Mouse (Mus musculus): Measurements from ENCODE around the gene Gm37240.

Gm37240 gene

GRCm38 (mm10) chr3:85133561-85133960 lies 753.8 kb downstream of the Gm37240 start:
- no peak for DNase-seq (ENCODE audit: low spot score in 2 of 2)

GRCm38 (mm10) chr3:85131878-85132277 lies 755.4 kb downstream of the Gm37240 start:
- DNase-seq (ENCODE audit: low spot score in 2 of 2) = no peak

DNA sequence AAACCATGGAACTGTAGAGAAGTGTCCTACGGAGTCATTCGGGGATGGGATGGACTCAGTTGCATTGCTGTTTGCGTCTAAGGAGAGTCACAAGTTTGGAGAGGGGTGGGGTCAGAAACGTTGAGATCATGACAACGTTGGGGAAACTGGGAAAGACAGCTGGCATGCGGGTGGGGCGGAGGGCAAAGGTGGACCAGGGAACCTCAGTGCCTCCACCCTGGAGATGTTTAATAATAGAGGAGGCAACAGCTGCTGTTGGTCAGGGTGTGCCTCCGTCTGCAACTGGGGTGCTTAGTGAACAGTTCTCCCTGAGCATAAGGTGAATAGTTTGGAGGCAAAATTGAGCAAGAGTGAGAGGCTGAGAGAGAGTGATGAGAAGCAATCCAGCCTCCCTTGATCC lies 758.8 kb downstream of the Gm37240 start:
- no peak for DNase-seq (ENCODE audit: low spot score in 2 of 2)

DNA sequence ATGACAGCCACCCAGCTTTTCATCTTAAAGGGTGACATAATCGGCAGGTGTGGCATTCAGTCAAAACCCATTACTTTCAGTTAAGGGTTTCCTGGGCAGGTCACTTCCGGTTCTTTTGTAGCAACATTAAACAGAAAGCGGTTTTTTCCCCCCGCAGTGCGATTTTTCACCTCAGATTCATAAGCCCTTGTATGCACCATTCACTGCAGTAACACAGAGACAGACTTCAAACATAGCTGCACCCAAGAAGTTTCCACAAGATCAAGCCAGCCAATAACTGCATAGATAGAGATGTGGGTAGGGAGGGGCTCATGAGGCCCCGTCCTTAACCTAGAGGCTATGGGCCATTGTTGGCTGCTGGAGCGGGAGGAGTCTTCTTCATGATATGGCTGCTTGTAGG lies 760.3 kb downstream of the Gm37240 start:
- DNase-seq (ENCODE audit: low spot score in 2 of 2) = no peak

GRCm38 (mm10) chr3:85125471-85125870 lies 761.8 kb downstream of the Gm37240 start:
- no peak for DNase-seq (ENCODE audit: low spot score in 2 of 2)

DNA sequence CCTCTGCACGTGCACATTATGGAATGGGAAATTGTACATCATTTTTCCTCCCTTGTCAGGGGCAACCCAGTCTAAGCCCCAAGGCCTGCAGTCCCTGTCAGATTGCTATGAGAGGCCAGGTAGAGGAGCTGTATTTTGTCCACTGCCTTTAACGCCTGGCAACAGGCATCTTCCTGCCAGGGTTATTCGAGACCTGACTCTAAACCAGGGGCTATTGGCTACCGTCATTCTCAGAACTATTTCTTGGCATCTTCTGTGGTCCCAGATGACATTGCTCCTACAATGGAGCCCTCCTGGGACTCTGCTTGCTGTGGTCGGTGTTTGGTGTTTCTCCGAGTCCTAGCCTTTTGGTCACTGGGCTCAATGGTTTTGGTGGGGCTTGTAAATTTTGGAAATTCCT lies 762.4 kb downstream of the Gm37240 start:
- no peak for DNase-seq (ENCODE audit: low spot score in 2 of 2)

- no peak for DNase-seq (ENCODE audit: low spot score in 2 of 2)
Observed at GRCm38 (mm10) chr3:85124410-85124809, 762.9 kb downstream of the Gm37240 start.

DNA sequence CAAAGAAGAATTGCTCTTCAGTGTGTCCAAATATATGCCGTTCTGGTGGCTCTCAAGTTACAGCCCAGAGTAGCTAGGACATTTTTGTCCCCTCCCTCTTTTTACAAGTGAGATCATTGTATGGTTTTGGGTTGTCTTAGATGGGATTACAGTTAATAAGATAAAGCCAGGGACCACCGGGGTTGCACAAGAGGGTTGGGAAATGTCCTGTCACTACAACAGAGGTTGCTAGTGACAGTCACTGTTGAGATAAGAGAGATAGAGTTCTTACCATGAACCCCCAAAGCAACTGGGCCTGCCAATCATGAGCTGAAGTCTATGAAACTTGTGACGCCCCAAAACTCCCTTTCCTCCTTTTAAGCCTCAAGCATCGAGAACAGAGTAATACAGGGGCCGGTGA lies 769.6 kb downstream of the Gm37240 start:
- no peak for DNase-seq (ENCODE audit: low spot score in 2 of 2)

DNA sequence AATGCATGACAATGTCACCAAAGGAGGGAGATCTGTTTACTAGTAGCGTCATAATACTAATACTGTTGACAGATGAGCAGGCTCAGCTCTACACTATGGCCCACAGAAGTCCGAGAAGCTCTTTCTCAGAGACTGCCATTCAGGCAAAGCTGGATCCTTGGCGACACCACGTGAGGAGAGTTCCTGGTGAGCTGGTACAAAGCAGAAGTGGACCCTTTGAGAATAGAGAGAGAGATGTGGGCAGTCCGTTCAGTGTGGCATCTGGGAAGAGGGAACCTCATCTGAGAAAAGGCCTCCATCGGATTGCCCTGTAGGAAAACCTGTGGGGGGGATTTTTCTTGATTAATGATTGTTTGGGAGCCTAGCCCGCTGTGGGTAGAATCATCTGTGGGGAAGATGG lies 770.3 kb downstream of the Gm37240 start:
- DNase-seq (ENCODE audit: low spot score in 2 of 2) = no peak

DNA sequence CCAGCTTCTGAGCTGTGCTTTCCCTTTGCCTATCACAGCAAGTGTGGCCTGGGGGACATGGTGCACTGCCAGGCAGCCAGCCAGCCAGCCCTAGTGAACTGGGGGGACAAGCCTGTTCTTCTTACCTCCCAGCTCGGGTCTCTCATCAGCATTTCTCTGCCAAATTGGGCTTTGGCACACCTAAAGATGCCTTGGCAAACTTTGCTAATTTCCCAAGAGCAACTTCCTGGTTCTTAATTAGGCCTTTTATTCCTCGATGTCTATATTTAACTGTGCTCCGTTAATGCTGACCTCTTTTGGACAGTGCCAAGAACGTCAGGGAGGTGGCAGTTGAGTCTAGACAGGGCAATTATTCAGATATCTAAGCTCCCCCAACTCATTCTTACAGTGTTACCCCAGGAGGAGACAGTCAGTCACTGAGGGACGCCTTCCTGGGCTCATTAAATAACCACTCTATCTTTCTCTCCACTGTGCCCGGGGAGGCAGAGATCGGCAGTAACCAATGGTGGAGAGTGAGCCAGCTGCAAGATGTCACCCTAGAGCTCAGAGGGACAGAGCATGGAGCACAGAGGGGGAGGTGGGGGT lies 771.3 kb downstream of the Gm37240 start:
- DNase-seq (ENCODE audit: low spot score in 2 of 2) = no peak

DNA sequence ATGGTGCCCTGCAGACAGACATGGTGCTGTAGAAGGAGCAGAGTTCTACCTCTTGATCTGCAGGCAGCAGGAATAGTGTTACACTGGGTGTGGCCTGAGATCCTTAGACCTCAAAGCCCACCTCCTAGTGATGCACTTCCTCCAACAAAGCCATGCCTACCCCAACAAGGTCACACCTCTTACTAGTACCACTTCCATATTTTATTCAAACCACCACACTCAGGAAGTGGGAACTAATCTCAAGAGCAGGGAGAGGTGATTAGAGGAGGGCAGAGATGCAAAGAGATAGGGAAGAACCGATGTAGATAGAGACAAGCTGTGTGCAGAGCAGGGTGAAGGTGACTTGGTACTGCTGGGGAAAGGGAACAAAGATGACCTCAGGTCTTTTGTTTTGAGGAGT lies 773.8 kb downstream of the Gm37240 start:
- no peak for DNase-seq (ENCODE audit: low spot score in 2 of 2)

DNA sequence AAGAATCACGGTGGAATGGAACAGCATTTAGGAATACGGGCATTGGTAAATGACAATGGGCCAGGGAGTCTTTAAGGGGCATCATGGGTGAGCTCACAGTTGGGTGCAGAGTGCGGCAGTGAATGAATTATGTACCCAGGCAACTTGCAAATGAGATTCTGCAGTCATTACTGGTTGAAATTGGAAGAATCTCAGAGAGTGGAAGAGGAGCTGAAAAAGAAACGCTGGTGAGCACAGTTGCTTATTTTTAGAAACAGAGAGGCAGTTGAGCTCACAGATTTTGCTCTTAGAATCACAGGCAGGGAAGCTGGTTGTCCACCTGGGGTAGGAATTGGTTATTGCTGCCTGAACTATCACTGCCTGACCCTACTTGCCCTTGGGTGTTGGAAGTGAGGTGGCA lies 776.6 kb downstream of the Gm37240 start:
- peak in 1 of 2 experiments; percentile 28 for DNase-seq (ENCODE audit: low spot score in 2 of 2)

DNA sequence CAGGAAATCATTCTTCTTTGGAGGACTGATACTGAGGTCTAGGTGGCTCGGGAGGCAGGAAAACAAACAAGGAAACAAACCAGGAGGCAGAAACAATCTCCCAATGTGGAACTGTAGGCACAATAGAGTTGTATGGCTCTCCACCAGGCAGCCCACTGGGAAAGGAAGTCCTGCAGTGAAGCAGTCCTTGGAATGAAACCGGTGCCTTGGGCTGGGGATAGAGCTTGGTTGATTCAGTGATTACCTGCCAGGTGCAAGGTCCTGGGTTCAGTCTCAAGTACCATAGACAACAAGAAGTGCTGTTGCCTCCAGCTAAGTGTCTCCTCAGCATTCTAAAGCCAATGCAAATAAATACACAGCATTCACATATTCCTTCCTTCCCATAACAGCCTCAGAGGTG lies 778.1 kb downstream of the Gm37240 start:
- peak in 1 of 2 experiments; percentile 49 for DNase-seq (ENCODE audit: low spot score in 2 of 2)

GRCm38 (mm10) chr3:85108396-85108795 lies 778.9 kb downstream of the Gm37240 start:
- DNase-seq (ENCODE audit: low spot score in 2 of 2) = peak in 1 of 2 experiments; percentile 30

DNA sequence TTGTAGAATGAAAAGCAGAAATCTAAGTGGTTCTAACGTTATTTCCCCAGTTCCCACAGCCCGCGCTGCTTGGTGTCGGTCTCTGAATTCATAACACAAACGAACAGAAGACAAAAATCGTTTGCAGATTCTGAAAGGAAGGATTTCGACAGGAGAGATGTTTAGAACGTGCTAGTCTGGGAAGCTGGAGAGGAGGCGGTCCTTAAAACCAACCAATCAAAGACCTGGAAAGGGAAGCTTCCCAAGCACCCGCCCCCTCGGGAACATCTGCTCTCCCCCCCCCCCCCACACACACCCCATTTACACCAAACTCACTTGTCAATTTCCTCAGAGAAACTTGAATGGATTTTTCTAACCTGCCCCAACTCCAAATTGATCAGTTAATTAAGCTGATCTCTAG lies 780.4 kb downstream of the Gm37240 start:
- peak in 1 of 2 experiments; percentile 19 for DNase-seq (ENCODE audit: low spot score in 2 of 2)

DNA sequence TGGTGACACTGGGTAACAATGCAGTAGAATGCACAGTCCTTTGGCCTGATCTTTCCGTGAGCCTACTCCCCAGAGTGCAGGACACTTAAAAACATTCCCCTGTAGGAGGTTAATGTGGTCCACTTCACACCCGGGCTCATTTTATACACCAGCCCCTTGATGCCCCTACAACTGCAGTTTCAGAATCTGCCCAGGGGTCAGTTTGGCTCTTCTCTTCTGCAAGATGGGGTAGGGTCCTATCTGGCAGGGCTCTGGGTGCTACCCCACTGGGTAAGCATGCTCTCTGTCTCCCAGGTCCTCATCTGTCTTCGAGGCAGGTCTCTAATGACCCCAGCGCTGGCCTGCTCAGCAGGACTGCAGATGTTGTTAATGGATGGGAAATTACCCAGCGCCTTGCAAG lies 783.0 kb downstream of the Gm37240 start:
- peak in 1 of 2 experiments; percentile 54 for DNase-seq (ENCODE audit: low spot score in 2 of 2)

GRCm38 (mm10) chr3:85080882-85081558 lies 806.3 kb downstream of the Gm37240 start:
- no peak for DNase-seq (ENCODE audit: low spot score in 2 of 2)

DNA sequence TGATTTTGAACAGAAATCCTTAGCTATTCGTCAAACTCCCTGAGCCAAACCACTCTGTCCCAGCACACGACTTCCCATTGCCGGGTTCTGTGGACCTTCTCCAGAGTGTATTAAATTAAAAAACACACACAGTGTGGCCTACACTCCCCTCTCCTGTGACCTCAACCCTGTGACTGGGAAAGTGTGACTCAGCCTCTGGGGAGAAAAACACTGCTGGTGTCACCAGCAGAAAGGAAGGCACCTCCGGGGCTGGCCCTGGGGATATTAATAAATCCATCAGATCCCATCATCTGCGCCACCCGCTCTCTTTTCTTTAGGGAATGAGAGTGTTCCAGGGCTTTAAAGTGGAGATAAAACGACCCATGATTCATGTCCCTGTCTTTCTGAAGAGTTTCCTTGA lies 823.2 kb downstream of the Gm37240 start:
- DNase-seq (ENCODE audit: low spot score in 2 of 2) = no peak

DNA sequence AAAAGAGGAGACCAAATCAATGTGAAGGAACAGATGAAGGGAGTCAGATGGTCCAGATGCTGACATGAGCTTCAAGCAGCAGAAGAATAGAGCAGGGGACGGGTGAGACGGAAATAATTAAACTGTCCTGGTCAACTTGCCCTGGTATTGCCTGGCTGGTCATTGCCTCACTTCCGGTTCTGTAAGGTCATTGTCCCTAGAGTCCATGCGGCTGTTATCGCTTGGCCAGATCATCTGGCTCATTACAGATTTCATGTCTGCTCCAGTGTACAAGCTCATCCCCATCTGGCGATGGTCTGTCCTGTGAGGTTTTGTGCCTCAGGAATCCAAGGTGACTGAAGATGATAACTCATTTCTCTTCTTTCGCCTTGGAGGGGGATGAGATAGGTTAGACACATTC lies 827.2 kb downstream of the Gm37240 start:
- DNase-seq (ENCODE audit: low spot score in 2 of 2) = no peak

GRCm38 (mm10) chr3:85057245-85057644 lies 830.1 kb downstream of the Gm37240 start:
- DNase-seq (ENCODE audit: low spot score in 2 of 2) = no peak

- no peak for DNase-seq (ENCODE audit: low spot score in 2 of 2)
Observed at GRCm38 (mm10) chr3:85053526-85053925, 833.8 kb downstream of the Gm37240 start.

- DNase-seq (ENCODE audit: low spot score in 2 of 2) = no peak
Observed at GRCm38 (mm10) chr3:85052196-85052595, 835.1 kb downstream of the Gm37240 start.

DNA sequence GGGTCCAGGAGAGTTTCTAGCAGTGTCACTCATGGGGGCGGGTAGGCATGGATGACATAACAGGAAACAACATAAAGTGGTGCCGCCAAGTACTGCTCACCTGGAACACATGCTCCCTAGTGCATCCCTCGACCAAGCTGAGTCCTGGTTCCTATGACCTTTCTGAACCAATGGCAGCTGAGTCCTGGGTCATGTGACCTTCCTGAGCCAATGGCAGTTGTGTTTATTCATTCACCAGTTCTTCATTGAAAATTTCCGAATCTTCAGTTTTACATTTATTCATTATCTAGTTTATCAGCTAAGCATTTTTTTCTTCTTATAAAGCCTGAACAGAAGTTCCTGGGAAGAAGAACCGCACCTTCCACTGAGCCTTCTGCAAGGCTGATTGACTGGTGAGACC lies 838.7 kb downstream of the Gm37240 start:
- no peak for DNase-seq (ENCODE audit: low spot score in 2 of 2)
